Mouse (Mus musculus) forebrain, embryonic 13.5 days (tissue): ENCODE measurements around the gene Cmbl. TPM values are rescaled to one million over a fixed set of nuclear protein-coding genes. Genes with fewer than 3 reads are reported as not detected.

Experiments
- ATAC-seq: fragments of 200-750 bp; cut with Nextera tagmentation; 2 replicates; pipeline ENCODE4 v1.8.0; 2017
- H3K27ac ChIP-seq: fragments of 300-500 bp; sonication (generic); 2 replicates; pipeline ENCODE4 v1.5.1; 2015; ENCODE audit warnings: inconsistent platforms, mild to moderate bottlenecking, moderate library complexity
- H3K27me3 ChIP-seq: fragments of 300-500 bp; sonication (generic); 2 replicates; pipeline ENCODE4 v1.6.1; 2015; ENCODE audit warnings: mild to moderate bottlenecking, inconsistent platforms
- H3K36me3 ChIP-seq: fragments of 300-500 bp; sonication (generic); 2 replicates; pipeline ENCODE4 v1.6.1; 2015; ENCODE audit warnings: mild to moderate bottlenecking, inconsistent platforms; ENCODE audit not compliant: poor library complexity, severe bottlenecking
- H3K4me1 ChIP-seq: fragments of 300-500 bp; sonication (generic); 2 replicates; pipeline ENCODE4 v1.6.1; 2015; ENCODE audit warnings: inconsistent platforms
- H3K4me2 ChIP-seq: fragments of 300-500 bp; sonication (generic); 2 replicates; pipeline ENCODE4 v1.6.1; 2015; ENCODE audit warnings: inconsistent platforms, mild to moderate bottlenecking, moderate library complexity
- H3K4me3 ChIP-seq: fragments of 300-500 bp; sonication (generic); 2 replicates; pipeline ENCODE4 v1.5.1; 2015; ENCODE audit warnings: mild to moderate bottlenecking, inconsistent platforms
- H3K9ac ChIP-seq: fragments of 300-500 bp; sonication (generic); 2 replicates; pipeline ENCODE4 v1.6.1; 2015; ENCODE audit warnings: mild to moderate bottlenecking, inconsistent platforms
- H3K9me3 ChIP-seq: fragments of 300-500 bp; sonication (generic); replicated peaks from 2 replicates; pipeline ENCODE4 v1.6.1; 2016; ENCODE audit warnings: inconsistent platforms
- WGBS: fragments of 180-500 bp; shearing (Covaris S2); methylation state at CpG from one replicate; pipeline ENCODE4 v1.1.7; 2015; 5-methylcytosine and 5-hydroxymethylcytosine counted together
- polyA plus RNA-seq: library from polyadenylated mRNA; unstranded; fragments of >200 nt; fragmentation: Nextera tagmentation; extraction: Ambion mirVana; gene quantifications from 2 replicates; pipeline ENCODE4 v1.2.1, GENCODE M21; 2015

Cmbl gene
- polyA plus RNA-seq, 1 experiment from 2014 or later, result 2.1 TPM

DNA sequence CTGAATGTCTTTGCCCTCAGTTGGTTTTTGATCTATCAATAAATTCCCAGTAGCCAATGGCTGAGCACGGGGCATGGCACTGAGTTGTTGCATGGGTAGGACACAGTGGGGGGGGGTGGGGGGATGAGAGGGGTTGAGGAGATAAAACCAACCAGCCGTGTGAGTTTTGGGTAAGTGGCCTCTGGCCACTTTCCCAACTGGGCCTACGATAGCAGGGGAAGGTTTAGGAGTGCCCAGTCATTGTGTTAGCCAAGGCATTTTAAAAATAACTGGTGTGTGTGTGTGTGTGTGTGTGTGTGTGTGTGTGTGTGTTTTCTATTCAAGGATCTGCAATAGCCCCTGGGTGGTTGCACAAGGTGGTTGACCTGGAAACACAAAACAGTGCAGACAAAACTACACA is 21.9 kb upstream of the Cmbl start:
- Histone ChIP-seq H3K4me3 (no peak overlapping the region), H3K4me2 (no peak overlapping the region), H3K4me1 (peaks cover 18% of the 10 kb centered on the region), H3K9me3 (no peaks in the 10 kb centered on the region), H3K9ac (no peak overlapping the region), H3K36me3 (no peaks in the 10 kb centered on the region), H3K27me3 (no peaks in the 10 kb centered on the region), H3K27ac (no peak overlapping the region)
- no peak for ATAC-seq
- WGBS, result 10% methylated on average over 3 of the region's 3 CpGs

DNA sequence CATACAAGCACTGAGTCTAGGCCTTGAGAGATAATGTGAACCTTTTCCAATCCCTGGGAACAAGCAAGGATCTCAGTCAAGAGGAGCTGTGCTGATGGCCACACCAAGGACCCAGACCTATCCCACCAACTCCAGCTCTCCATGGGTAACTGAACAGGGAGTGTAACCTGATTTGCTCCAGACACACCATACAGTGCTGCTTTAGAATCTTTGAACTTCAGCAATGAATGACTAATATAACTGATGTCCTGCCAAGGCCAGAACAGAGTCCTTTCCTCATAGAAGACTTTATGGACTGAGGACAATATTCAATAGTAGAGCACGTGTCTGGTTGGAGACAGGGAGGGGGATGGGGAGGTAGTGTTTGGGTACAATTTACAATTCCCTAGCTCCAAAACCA is 20.1 kb upstream of the Cmbl start:
- no peak overlapping the region for H3K4me3 ChIP-seq
- H3K9ac ChIP-seq, result no peak overlapping the region
- H3K27ac ChIP-seq, result no peak overlapping the region
- no peak overlapping the region for H3K4me2 ChIP-seq
- H3K9me3 ChIP-seq, result no peaks in the 10 kb centered on the region
- no peaks in the 10 kb centered on the region for H3K36me3 ChIP-seq
- ATAC-seq, result no peak
- 88% methylated on average over 1 of the region's 1 CpGs for WGBS
- no peaks in the 10 kb centered on the region for H3K27me3 ChIP-seq
- peaks cover 18% of the 10 kb centered on the region for H3K4me1 ChIP-seq

DNA sequence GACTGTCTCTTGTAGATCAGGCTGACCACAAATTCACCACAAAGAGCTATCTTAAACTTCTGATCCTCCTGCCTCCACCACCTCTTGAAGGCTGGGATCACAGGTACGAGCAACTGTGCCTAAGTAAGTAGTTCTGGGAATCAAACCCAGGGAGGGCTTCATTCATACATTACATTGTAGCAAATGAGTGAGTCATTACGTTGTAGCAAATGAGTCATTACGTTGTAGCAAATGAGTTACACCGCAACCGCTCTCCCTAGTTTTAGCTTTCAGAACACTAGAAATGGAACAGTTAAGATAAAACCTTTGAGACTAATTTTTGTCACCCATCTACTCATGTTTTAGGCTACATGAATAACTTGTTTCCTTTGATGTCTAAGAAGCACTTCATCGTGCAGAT is 18.9 kb upstream of the Cmbl start:
- 81% methylated on average over 6 of the region's 6 CpGs for WGBS
- Histone ChIP-seq H3K4me3 (no peak overlapping the region), H3K9ac (no peak overlapping the region), H3K4me1 (peaks cover 18% of the 10 kb centered on the region), H3K27me3 (no peaks in the 10 kb centered on the region), H3K27ac (no peak overlapping the region), H3K9me3 (no peaks in the 10 kb centered on the region), H3K4me2 (no peak overlapping the region), H3K36me3 (no peaks in the 10 kb centered on the region)
- ATAC-seq, result no peak

DNA sequence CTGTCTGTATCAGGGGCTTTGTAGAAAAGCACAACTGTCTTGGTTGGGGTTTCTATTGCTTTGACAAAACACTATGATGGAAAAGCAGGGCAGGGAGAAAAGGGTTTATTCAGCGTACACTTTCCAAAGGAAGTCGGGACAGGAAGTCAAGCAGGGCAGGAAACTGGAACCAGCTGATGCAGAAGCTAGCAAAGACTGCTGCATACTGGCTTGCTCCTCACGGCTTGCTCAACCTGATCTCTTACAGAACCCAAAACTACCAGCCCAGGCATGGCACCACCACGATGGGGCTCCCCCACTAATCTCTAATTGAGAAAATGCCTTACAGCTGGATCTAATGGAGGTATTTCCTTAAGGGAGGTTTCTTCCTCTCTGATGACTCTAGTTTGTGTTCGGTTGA is 17.8 kb upstream of the Cmbl start:
- Histone ChIP-seq H3K4me3 (no peak overlapping the region), H3K9me3 (no peaks in the 10 kb centered on the region), H3K36me3 (no peaks in the 10 kb centered on the region), H3K27ac (no peak overlapping the region), H3K4me2 (no peak overlapping the region), H3K9ac (no peak overlapping the region), H3K4me1 (peaks cover 8% of the 10 kb centered on the region), H3K27me3 (no peaks in the 10 kb centered on the region)
- ATAC-seq, result no peak
- WGBS, result 69% methylated on average over 5 of the region's 5 CpGs

DNA sequence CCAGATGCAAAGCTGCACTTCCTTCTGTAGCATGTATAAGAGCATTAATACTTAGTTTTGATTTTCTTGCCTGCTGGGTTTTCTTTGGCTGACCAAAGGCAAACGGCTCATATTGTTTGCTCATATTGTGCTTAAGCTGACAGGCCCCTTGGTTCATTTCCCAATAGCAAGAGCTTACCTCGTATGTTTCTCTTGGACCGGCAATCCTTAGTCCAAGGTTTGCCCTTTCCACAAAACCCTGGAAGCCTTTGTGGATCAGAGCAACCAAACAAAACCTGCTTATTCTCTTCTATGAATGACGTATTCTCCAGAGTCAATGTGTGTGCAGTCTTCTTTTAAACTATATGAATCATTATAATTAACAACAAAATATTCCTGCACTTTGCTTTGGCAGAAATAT is 14.8 kb upstream of the Cmbl start:
- no peak overlapping the region for H3K9ac ChIP-seq
- H3K4me2 ChIP-seq, result no peak overlapping the region
- H3K4me1 ChIP-seq, result no peaks in the 10 kb centered on the region
- no peak for ATAC-seq
- 78% methylated on average over 4 of the region's 4 CpGs for WGBS
- H3K9me3 ChIP-seq, result no peaks in the 10 kb centered on the region
- H3K36me3 ChIP-seq, result no peaks in the 10 kb centered on the region
- no peaks in the 10 kb centered on the region for H3K27me3 ChIP-seq
- no peak overlapping the region for H3K27ac ChIP-seq
- no peak overlapping the region for H3K4me3 ChIP-seq

DNA sequence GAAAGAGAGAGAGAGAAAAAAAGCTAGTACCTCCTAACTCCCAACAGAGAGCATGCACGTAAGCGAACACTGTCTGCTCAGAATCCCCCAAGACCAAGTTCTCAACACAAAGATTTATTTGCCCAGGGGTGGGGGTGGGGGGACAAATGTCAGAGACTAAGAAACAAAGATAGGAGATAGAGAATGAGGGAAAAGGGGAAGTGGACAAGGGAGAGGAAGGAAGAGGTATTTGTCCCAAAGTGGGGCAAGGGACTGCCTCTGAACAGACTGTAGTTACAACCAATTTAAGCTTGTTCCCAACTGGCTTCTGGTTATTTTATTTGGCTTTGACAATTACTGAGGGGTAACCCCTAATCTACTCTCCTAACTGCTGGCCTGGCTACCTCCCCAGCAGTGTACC is 10.3 kb upstream of the Cmbl start:
- no peaks in the 10 kb centered on the region for H3K27me3 ChIP-seq
- no peaks in the 10 kb centered on the region for H3K36me3 ChIP-seq
- WGBS, result 88% methylated on average over 2 of the region's 2 CpGs
- no peaks in the 10 kb centered on the region for H3K9me3 ChIP-seq
- no peak overlapping the region for H3K27ac ChIP-seq
- no peak overlapping the region for H3K9ac ChIP-seq
- no peak overlapping the region for H3K4me2 ChIP-seq
- ATAC-seq, result no peak
- no peaks in the 10 kb centered on the region for H3K4me1 ChIP-seq
- H3K4me3 ChIP-seq, result no peak overlapping the region

DNA sequence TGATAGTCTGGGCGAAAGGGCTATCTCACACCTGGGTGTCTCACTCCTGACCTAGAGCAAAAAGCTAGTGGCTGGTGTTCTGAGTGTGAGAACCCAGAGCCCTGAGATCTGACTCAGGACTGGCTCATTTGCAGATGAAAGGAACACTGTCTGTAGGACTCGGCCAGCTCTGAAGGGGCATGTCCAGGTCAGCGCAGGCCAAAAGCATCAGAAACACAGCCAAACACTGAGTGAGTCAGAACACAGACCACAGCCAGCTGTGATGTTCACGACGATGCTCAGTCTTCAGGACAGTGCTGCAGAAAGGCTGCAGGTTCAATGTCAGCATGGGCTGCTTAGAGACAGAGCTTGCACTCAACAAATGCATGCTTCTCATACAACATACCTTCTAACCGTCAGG is 3.8 kb upstream of the Cmbl start:
- Histone ChIP-seq H3K9me3 (no peaks in the 10 kb centered on the region), H3K9ac (no peak overlapping the region), H3K27me3 (no peaks in the 10 kb centered on the region), H3K36me3 (no peaks in the 10 kb centered on the region), H3K4me1 (no peaks in the 10 kb centered on the region), H3K27ac (no peak overlapping the region), H3K4me2 (no peak overlapping the region), H3K4me3 (no peak overlapping the region)
- 82% methylated on average over 6 of the region's 6 CpGs for WGBS
- no peak for ATAC-seq

DNA sequence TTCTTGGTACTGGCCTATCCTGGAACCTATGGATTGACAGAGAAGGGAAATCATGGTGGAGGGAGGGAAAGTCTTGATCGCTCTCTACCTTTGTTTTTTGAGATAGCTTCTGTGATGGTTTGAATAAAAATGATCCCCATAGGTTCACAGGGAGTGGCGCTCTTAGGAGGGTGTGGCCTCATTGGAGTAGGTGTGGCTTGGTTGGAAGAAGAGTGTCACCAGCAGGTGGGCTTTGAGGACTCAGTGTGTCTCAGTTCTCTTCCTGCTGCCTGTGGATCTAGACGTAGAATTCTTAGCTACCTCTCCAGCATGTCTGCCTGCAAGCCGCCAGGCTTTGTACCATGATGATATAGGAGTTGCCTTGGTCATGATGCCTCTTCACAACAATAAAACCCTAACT is 3.2 kb upstream of the Cmbl start:
- Histone ChIP-seq H3K9ac (no peak overlapping the region), H3K27me3 (no peaks in the 10 kb centered on the region), H3K27ac (no peak overlapping the region), H3K4me1 (no peaks in the 10 kb centered on the region), H3K4me3 (no peak overlapping the region), H3K4me2 (no peak overlapping the region), H3K9me3 (no peaks in the 10 kb centered on the region), H3K36me3 (no peaks in the 10 kb centered on the region)
- no peak for ATAC-seq
- 91% methylated on average over 4 of the region's 4 CpGs for WGBS

DNA sequence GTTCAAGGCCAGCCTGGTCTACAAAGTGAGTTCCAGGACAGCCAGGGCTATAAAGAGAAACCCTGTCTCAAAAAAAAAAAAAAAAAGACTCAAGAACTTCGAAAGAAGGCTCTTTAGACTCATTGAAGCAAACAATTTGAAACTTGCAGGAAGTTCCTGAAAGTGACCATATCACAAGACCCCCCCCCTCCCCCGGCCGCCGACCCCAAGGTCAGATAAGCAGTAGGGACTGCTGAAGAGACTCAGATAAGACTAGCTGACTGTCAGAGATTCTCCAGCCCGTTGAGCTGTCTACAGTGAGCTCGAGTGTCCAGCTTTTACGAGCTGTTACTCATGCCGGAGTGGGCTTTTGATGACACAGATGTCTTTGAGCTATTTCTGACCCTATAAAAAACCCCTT is 2.3 kb upstream of the Cmbl start:
- Histone ChIP-seq H3K9ac (no peak overlapping the region), H3K9me3 (no peaks in the 10 kb centered on the region), H3K36me3 (no peaks in the 10 kb centered on the region), H3K4me3 (no peak overlapping the region), H3K27me3 (no peaks in the 10 kb centered on the region), H3K27ac (no peak overlapping the region), H3K4me2 (no peak overlapping the region), H3K4me1 (no peaks in the 10 kb centered on the region)
- WGBS, result 92% methylated on average over 8 of the region's 8 CpGs
- ATAC-seq, result no peak

DNA sequence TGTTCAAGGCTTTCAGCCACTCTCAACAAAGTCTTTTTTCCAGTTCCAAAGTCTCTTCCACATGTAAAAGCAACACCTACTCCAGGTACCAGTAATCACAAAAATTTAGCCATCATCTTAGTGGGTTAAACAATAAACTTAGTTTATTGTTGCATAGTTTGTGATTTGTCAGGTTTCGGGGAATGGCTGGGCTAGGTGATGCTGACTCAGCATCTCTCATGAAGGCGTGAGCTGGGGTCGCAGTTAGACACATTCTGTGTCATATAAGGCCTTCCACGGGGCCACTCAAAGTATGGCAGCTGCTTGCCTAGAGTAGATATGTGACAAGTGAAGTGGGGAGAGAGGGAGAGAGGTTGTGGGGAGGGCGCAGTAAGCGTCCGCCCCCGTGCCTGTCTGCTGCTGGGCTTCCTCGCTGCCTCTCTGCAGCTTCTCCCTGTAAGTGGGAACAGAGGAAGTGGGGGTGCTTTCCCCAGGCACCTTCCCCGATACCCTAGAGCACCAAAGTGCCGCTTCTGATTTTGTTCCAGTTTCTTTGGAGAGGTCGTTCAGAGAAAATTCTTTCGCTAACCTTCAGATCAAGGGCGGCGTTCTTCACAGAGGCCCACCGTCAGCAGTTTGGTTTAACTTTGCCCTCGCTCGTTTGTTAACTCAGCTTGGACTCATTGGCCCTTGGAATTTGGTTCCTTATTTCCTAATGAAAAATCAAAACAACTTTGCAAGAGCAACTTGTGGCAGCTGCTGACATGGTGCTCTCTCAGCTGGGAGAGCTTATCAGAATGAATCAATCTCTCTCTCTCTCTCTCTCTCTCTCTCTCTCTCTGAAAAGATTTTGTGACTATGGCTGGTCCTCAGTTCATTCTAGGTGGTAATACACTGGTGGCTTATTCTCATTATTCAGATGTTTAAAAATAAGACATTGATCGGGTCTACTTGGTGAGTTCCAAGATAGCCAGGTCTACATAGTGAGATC is 1.3 kb upstream of the Cmbl start:
- WGBS, result 72% methylated on average over 19 of the region's 19 CpGs
- no peaks in the 10 kb centered on the region for H3K9me3 ChIP-seq
- no peak overlapping the region for H3K27ac ChIP-seq
- no peak overlapping the region for H3K4me2 ChIP-seq
- H3K9ac ChIP-seq, result no peak overlapping the region
- no peak overlapping the region for H3K4me3 ChIP-seq
- H3K36me3 ChIP-seq, result no peaks in the 10 kb centered on the region
- no peak for ATAC-seq
- no peaks in the 10 kb centered on the region for H3K4me1 ChIP-seq
- no peaks in the 10 kb centered on the region for H3K27me3 ChIP-seq

DNA sequence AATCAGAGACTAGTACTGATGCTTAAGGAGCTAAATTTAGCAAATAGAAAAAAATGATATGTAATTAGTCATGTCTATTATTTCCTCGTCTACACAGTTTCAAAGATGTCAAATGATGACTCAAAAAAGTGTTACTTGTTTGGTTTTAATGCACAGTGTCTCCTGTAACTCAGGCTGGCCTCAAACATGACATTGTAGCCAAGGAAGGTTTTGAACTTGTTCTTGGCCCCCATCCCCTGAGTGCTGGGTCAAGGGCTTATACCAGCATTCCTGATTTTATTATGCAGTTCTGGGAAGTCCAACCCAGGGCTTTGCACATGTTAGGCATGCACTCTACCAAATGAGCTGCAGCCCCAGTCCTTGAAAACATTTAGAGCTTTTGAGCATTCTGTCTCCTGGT is 597 bp downstream of the Cmbl start:
- Histone ChIP-seq H3K27ac (no peak overlapping the region), H3K36me3 (no peaks in the 10 kb centered on the region), H3K4me3 (no peak overlapping the region), H3K9ac (no peak overlapping the region), H3K9me3 (no peaks in the 10 kb centered on the region), H3K27me3 (no peaks in the 10 kb centered on the region; the same call in 1 of the 2 replicates), H3K4me1 (no peaks in the 10 kb centered on the region), H3K4me2 (no peak overlapping the region)
- ATAC-seq, result no peak
- 83% methylated on average over 1 of the region's 1 CpGs for WGBS

DNA sequence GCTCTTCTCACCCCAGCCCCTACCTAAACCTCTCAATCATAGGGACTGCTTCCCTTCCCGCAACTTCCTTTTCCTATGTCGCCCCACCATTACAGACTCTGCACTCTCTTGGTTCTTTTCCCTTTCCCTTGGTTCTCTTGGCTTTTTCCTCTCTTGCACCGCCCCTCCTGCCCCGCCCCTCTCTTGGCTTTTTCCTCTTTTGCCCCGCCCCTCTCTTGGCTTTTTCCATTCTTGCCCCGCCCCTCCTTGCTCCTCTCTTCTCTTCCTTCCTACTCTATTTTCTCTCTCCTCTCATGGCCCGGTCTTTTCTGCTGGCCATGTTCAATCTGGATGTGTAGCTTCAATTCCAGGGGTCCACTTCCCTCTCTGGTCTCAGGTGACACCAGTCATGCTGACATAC is 2.2 kb downstream of the Cmbl start:
- H3K9me3 ChIP-seq, result no peaks in the 10 kb centered on the region
- ATAC-seq, result no peak
- H3K9ac ChIP-seq, result no peak overlapping the region
- no peaks in the 10 kb centered on the region for H3K36me3 ChIP-seq
- no peaks in the 10 kb centered on the region for H3K4me1 ChIP-seq
- no peaks in the 10 kb centered on the region; the same call in 1 of the 2 replicates for H3K27me3 ChIP-seq
- no peak overlapping the region for H3K4me2 ChIP-seq
- H3K27ac ChIP-seq, result no peak overlapping the region
- no peak overlapping the region for H3K4me3 ChIP-seq
- WGBS, result 68% methylated on average over 7 of the region's 7 CpGs

DNA sequence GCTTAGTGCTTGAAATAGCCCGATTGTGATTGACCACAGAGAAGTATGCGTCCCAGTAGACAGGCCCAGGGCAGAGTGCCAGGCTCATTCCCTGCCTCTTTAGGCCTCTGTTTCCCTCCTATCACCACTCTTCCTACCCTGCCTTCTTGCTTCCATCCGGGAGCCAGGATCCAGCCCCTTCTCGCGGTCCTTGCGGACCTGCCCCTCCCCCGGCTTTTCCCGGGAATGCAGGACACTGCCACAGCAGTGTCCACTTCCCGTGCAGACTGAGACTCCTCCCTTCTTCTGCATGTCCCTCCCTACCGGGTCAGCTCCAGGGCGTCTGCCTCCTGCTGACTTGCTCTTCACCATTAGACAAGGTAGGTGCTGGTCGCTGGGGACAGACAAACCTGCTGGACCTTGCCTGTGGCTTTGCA is 3.4 kb downstream of the Cmbl start:
- no peak for ATAC-seq
- WGBS, result 24% methylated on average over 12 of the region's 12 CpGs

More for the DNA sequence above, 3.4 kb downstream of the Cmbl start:
- Histone ChIP-seq H3K9ac (no peak overlapping the region), H3K4me1 (no peaks in the 10 kb centered on the region), H3K27ac (no peak overlapping the region), H3K9me3 (no peaks in the 10 kb centered on the region), H3K36me3 (no peaks in the 10 kb centered on the region), H3K27me3 (no peaks in the 10 kb centered on the region; the same call in 1 of the 2 replicates), H3K4me2 (no peak overlapping the region), H3K4me3 (no peak overlapping the region)
